Mouse (Mus musculus) embryonic facial prominence, embryonic 11.5 days (tissue): ENCODE results near the gene Lysmd2. TPM values are rescaled to one million over a fixed set of nuclear protein-coding genes. Genes with fewer than 3 reads are reported as not detected.

ENCODE experiments used
- ATAC-seq: fragments of 200-750 bp; cut with Nextera tagmentation; replicated peaks from 2 replicates; pipeline ENCODE4 v1.8.0; 2017; ENCODE audit warnings: low read depth; ENCODE audit not compliant: insufficient number of reproducible peaks, low FRiP score, low TSS enrichment
- DNase-seq: peaks from one replicate; pipeline ENCODE4 v3.0.0-alpha.2; 2015; ENCODE audit warnings: low spot score
- H3K27ac ChIP-seq: fragments of 300-500 bp; sonication (generic); replicated peaks from 2 replicates; pipeline ENCODE4 v1.5.1; 2014; ENCODE audit warnings: mild to moderate bottlenecking, low read depth, low read length, control low read depth
- H3K27me3 ChIP-seq: fragments of 300-500 bp; sonication (generic); 2 replicates; pipeline ENCODE4 v1.6.1; 2014; ENCODE audit warnings: mild to moderate bottlenecking, low read length, moderate library complexity, mixed read lengths; ENCODE audit not compliant: control insufficient read depth, insufficient read depth
- H3K36me3 ChIP-seq: fragments of 300-500 bp; sonication (generic); replicated peaks from 2 replicates; pipeline ENCODE4 v1.6.1; 2014; ENCODE audit warnings: low read depth, mild to moderate bottlenecking, low read length, moderate library complexity, mixed read lengths; ENCODE audit not compliant: control insufficient read depth, insufficient read depth
- H3K4me1 ChIP-seq: fragments of 300-500 bp; sonication (generic); 2 replicates; pipeline ENCODE4 v1.6.1; 2014; ENCODE audit warnings: low read length, mixed read lengths; ENCODE audit not compliant: control insufficient read depth, insufficient read depth
- H3K4me2 ChIP-seq: fragments of 300-500 bp; sonication (generic); 2 replicates; pipeline ENCODE4 v1.6.1; 2014; ENCODE audit warnings: low read depth, mild to moderate bottlenecking, control low read depth, low read length, moderate library complexity
- H3K4me3 ChIP-seq: fragments of 300-500 bp; sonication (generic); 2 replicates; pipeline ENCODE4 v1.5.1; 2014; ENCODE audit warnings: low read depth, low read length, control low read depth
- H3K9ac ChIP-seq: fragments of 300-500 bp; sonication (generic); replicated peaks from 2 replicates; pipeline ENCODE4 v1.6.1; 2014; ENCODE audit warnings: mild to moderate bottlenecking, control low read depth, low read length
- H3K9me3 ChIP-seq: fragments of 300-500 bp; sonication (generic); replicated peaks from 2 replicates; pipeline ENCODE4 v1.6.1; 2016; ENCODE audit warnings: mild to moderate bottlenecking, low read length, inconsistent platforms, mixed read lengths; ENCODE audit not compliant: control insufficient read depth
- WGBS: fragments of 180-500 bp; shearing (Covaris S2); extraction: QIAGEN DNeasy Blood & Tissue Kit; methylation state at CpG from one replicate; pipeline ENCODE4 v1.1.7; 2014; 5-methylcytosine and 5-hydroxymethylcytosine counted together
- polyA plus RNA-seq: library from polyadenylated mRNA; unstranded; fragments of >200 nt; fragmentation: Nextera tagmentation; extraction: Ambion mirVana; gene quantifications from 2 replicates; pipeline ENCODE4 v1.2.1, GENCODE M21; 2014

The Lysmd2 gene
- polyA plus RNA-seq, 1 experiment from 2014 or later, result 21.7 TPM

DNA sequence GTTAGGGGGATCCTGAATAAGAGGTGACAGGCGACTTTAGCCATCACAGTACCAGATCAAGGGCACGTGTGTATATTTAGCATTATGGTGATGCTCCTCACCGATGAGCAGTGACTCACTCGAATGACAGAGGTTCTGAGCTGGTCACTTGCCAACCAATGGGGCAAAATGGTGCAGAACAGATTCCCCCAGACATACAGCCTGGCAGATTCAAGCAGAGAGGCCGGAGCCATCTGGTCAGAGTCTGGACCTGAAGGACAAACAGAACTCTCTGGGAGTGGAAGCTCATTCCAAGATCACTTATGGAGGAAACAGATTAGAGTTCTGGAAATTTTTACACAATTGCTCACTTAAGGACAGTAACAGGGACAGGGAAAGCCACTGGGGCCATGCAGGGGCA is 41.1 kb downstream of the Lysmd2 start:
- Histone ChIP-seq H3K27me3 (no peaks in the 10 kb centered on the region), H3K27ac (no peak overlapping the region), H3K36me3 (no peaks in the 10 kb centered on the region), H3K4me3 (no peak overlapping the region), H3K9ac (no peak overlapping the region), H3K9me3 (no peaks in the 10 kb centered on the region), H3K4me1 (no peaks in the 10 kb centered on the region), H3K4me2 (no peak overlapping the region)
- WGBS, result 72% methylated on average over 5 of the region's 5 CpGs
- DNase-seq (no peak), ATAC-seq (no peak)

- Histone ChIP-seq H3K9me3 (no peaks in the 10 kb centered on the region), H3K27ac (no peak overlapping the region), H3K36me3 (no peaks in the 10 kb centered on the region; the same call in 1 of the 2 replicates), H3K4me3 (no peak overlapping the region), H3K4me2 (no peak overlapping the region), H3K4me1 (no peaks in the 10 kb centered on the region), H3K27me3 (no peaks in the 10 kb centered on the region), H3K9ac (no peak overlapping the region)
- WGBS, result 69% methylated on average over 6 of the region's 6 CpGs
- DNase-seq (no peak), ATAC-seq (no peak)
These were observed 47.2 kb downstream of the Lysmd2 start for GRCm38 (mm10) chr9:75672769-75673168.

GRCm38 (mm10) chr9:75676226-75676625 is 50.7 kb downstream of the Lysmd2 start:
- no peak overlapping the region for H3K27ac ChIP-seq
- DNase-seq, result no peak
- ATAC-seq, result no peak
- no peak overlapping the region for H3K4me2 ChIP-seq
- H3K9me3 ChIP-seq, result no peaks in the 10 kb centered on the region
- 75% methylated on average over 7 of the region's 7 CpGs for WGBS
- no peak overlapping the region for H3K9ac ChIP-seq
- no peaks in the 10 kb centered on the region for H3K4me1 ChIP-seq
- H3K27me3 ChIP-seq, result no peaks in the 10 kb centered on the region
- H3K4me3 ChIP-seq, result no peak overlapping the region
- no peaks in the 10 kb centered on the region; the same call in 1 of the 2 replicates for H3K36me3 ChIP-seq

DNA sequence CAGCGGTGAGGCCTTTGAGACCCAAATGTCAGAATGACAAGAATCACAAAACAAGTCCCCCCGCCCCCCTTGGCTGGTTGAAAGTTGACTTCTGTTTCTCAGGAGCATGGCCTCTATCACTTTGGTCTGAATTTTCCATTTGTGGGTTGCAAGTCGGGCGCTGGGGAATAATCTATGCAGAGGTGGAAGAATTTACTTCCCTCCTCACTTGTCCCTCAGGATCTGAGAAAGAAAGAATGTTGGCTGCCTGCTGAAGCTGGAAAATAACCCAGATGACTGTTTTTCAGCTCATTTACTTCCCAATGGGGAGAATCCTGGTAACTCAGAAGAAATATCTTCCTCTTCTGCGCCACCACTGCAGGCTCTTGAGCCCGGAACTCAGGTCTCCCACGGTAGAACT is 52.8 kb downstream of the Lysmd2 start:
- WGBS, result 79% methylated on average over 7 of the region's 7 CpGs
- no peak for DNase-seq
- Histone ChIP-seq H3K9ac (no peak overlapping the region), H3K36me3 (no peaks in the 10 kb centered on the region), H3K27me3 (no peaks in the 10 kb centered on the region), H3K27ac (no peak overlapping the region), H3K4me3 (no peak overlapping the region), H3K4me1 (no peaks in the 10 kb centered on the region), H3K4me2 (no peak overlapping the region), H3K9me3 (no peaks in the 10 kb centered on the region)
- ATAC-seq, result no peak

GRCm38 (mm10) chr9:75679629-75680028 is 54.1 kb downstream of the Lysmd2 start:
- no peak for DNase-seq
- Histone ChIP-seq H3K9me3 (no peaks in the 10 kb centered on the region), H3K4me3 (no peak overlapping the region), H3K4me2 (no peak overlapping the region), H3K27me3 (no peaks in the 10 kb centered on the region), H3K27ac (no peak overlapping the region), H3K36me3 (no peaks in the 10 kb centered on the region), H3K4me1 (peaks cover 2% of the 10 kb centered on the region; the same call in 1 of the 2 replicates), H3K9ac (no peak overlapping the region)
- ATAC-seq, result no peak
- WGBS, result 72% methylated on average over 4 of the region's 4 CpGs

- no peaks in the 10 kb centered on the region for H3K9me3 ChIP-seq
- H3K4me1 ChIP-seq, result peaks cover 2% of the 10 kb centered on the region; the same call in 1 of the 2 replicates
- no peak overlapping the region for H3K27ac ChIP-seq
- H3K36me3 ChIP-seq, result no peaks in the 10 kb centered on the region
- DNase-seq, result no peak
- H3K4me2 ChIP-seq, result no peak overlapping the region
- no peaks in the 10 kb centered on the region for H3K27me3 ChIP-seq
- no peak overlapping the region for H3K4me3 ChIP-seq
- no peak overlapping the region for H3K9ac ChIP-seq
- ATAC-seq, result no peak
- WGBS, result 85% methylated on average over 5 of the region's 5 CpGs
These were observed 55.1 kb downstream of the Lysmd2 start for GRCm38 (mm10) chr9:75680606-75681005.

- Histone ChIP-seq H3K4me2 (peak within 1 kb of the TSS; percentile 55; the same call in 1 of the 2 replicates), H3K27me3 (no peaks in the 10 kb centered on the region), H3K4me3 (peak within 1 kb of the TSS; percentile 27), H3K36me3 (no peaks in the 10 kb centered on the region), H3K27ac (no peak within 1 kb of the TSS), H3K9ac (peak within 1 kb of the TSS; percentile 25; the same call in 1 of the 2 replicates), H3K4me1 (peaks cover 2% of the 10 kb centered on the region; the same call in 1 of the 2 replicates), H3K9me3 (no peaks in the 10 kb centered on the region)
- DNase-seq (peak; percentile 91), ATAC-seq (peak; percentile 100)
- WGBS, result 7% methylated on average over 42 of the region's 42 CpGs
These were observed 58.1 kb downstream of the Lysmd2 start, which contains the start of gene Scg3 for GRCm38 (mm10) chr9:75683426-75684191. Scg3 (minus strand) TSS chr9:75684056.

DNA sequence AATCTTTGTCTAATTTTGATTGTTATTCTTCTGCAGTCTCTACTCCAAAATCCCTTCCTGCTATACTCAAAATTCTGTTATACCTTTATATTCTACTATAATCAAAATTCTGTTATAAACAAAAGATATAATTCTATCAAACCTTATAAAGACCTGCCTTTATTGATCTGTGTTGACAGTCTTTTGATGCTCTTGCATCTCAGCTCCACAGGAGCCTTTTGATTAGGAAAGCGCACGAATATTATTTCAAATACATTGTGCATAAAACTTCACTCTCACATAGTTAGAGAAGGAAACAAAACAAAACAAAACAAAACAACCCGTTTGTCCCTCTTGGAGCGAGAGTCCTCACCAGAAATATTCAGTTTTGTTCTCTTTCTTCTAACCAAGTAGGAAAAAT is 58.8 kb downstream of the Lysmd2 start:
- no peak for ATAC-seq
- Histone ChIP-seq H3K9me3 (no peaks in the 10 kb centered on the region), H3K4me3 (peak overlapping the region; percentile 27), H3K9ac (no peak overlapping the region), H3K27me3 (no peaks in the 10 kb centered on the region), H3K4me1 (peaks cover 2% of the 10 kb centered on the region; the same call in 1 of the 2 replicates), H3K4me2 (peak overlapping the region; percentile 55; the same call in 1 of the 2 replicates), H3K27ac (no peak overlapping the region), H3K36me3 (no peaks in the 10 kb centered on the region)
- DNase-seq, result no peak
- 65% methylated on average over 4 of the region's 4 CpGs for WGBS
